Mouse (Mus musculus) liver, embryonic 12.5 days (tissue): ENCODE data around the gene Ddx51. TPM values are rescaled to one million over a fixed set of nuclear protein-coding genes. Genes with fewer than 3 reads are reported as not detected.
A peak's percentile ranks its signal among the peaks of the same experiment; 100 is the strongest.

ENCODE experiments used
- ATAC-seq: fragments of 200-750 bp; cut with Nextera tagmentation; 2 replicates; pipeline ENCODE4 v1.8.0; 2017; ENCODE audit warnings: moderate number of reproducible peaks, mild to moderate bottlenecking, moderate library complexity
- H3K27ac ChIP-seq: fragments of 300-500 bp; sonication (generic); 2 replicates; pipeline ENCODE4 v1.5.1; 2016; ENCODE audit warnings: mild to moderate bottlenecking
- H3K27me3 ChIP-seq: fragments of 300-500 bp; sonication (generic); replicated peaks from 2 replicates; pipeline ENCODE4 v1.6.1; 2016; ENCODE audit warnings: mild to moderate bottlenecking, moderate library complexity
- H3K36me3 ChIP-seq: fragments of 300-500 bp; sonication (generic); 2 replicates; pipeline ENCODE4 v1.6.1; 2016; ENCODE audit warnings: mild to moderate bottlenecking, moderate library complexity
- H3K4me1 ChIP-seq: fragments of 300-500 bp; sonication (generic); 2 replicates; pipeline ENCODE4 v1.6.1; 2016
- H3K4me2 ChIP-seq: fragments of 300-500 bp; sonication (generic); 2 replicates; pipeline ENCODE4 v1.6.1; 2016; ENCODE audit warnings: mild to moderate bottlenecking, moderate library complexity
- H3K4me3 ChIP-seq: fragments of 300-500 bp; sonication (generic); 2 replicates; pipeline ENCODE4 v1.5.1; 2016; ENCODE audit warnings: mild to moderate bottlenecking, moderate library complexity
- H3K9ac ChIP-seq: fragments of 300-500 bp; sonication (generic); 2 replicates; pipeline ENCODE4 v1.6.1; 2016; ENCODE audit warnings: mild to moderate bottlenecking, moderate library complexity
- H3K9me3 ChIP-seq: fragments of 300-500 bp; sonication (generic); replicated peaks from 2 replicates; pipeline ENCODE4 v1.6.1; 2016; ENCODE audit warnings: mild to moderate bottlenecking, moderate library complexity
- WGBS: fragments of 180-500 bp; shearing (Covaris S2); methylation state at CpG from one replicate; pipeline ENCODE4 v1.1.7; 2016; ENCODE audit not compliant: insufficient replicate concordance; 5-methylcytosine and 5-hydroxymethylcytosine counted together
- polyA plus RNA-seq: library from polyadenylated mRNA; unstranded; fragments of >200 nt; fragmentation: Nextera tagmentation; extraction: Ambion mirVana; gene quantifications from 2 replicates; pipeline ENCODE4 v1.2.1, GENCODE M21; 2016

Gene Ddx51
- polyA plus RNA-seq, 1 experiment from 2014 or later, result 36.3 TPM

DNA sequence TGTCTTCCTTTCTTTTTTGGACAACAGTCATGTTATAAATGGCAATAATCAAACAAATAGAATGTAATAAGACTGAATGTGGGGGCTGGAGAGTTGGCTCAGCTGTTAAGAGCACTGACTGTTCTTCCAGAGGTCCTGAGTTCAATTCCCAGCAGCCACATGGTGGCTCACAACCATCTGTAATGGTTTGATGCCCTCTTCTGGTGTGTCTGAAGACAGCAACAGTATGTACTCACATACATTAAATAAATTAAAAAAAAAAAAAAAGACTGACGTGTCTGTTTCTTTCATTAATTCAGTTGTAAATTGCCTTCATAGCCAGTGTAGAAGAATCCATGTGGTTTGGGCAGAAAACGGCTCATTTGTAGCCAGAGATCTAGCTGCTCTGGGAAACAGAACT is 28.9 kb upstream of the Ddx51 start:
- no peak overlapping the region for H3K4me3 ChIP-seq
- no peaks in the 10 kb centered on the region for H3K36me3 ChIP-seq
- 66% methylated on average over 2 of the region's 2 CpGs for WGBS
- no peaks in the 10 kb centered on the region for H3K4me1 ChIP-seq
- no peak overlapping the region for H3K4me2 ChIP-seq
- H3K9me3 ChIP-seq, result no peaks in the 10 kb centered on the region
- H3K27me3 ChIP-seq, result peaks cover 27% of the 10 kb centered on the region
- no peak overlapping the region for H3K27ac ChIP-seq
- no peak for ATAC-seq
- no peak overlapping the region for H3K9ac ChIP-seq

DNA sequence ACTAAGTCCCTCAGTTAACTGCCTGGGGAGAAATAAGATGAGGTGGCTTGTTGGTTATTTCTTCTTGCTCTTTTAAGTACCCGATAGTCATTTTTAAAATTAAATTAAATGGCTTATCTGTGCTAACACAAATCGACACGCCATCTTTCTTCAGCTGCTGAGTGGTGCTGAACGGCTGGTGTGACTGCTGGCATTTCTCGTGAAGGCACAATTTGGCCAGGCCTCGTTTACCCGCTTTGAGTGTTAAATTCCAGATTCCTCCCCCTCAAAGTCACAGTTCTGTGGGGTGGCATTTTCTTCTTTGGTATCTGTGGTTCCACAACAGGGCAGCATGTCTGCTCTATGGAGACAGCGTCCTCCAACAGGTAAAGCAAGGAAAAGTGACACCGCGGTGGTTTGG is 25.9 kb upstream of the Ddx51 start:
- no peaks in the 10 kb centered on the region for H3K9me3 ChIP-seq
- 61% methylated on average over 10 of the region's 10 CpGs for WGBS
- no peak for ATAC-seq

DNA sequence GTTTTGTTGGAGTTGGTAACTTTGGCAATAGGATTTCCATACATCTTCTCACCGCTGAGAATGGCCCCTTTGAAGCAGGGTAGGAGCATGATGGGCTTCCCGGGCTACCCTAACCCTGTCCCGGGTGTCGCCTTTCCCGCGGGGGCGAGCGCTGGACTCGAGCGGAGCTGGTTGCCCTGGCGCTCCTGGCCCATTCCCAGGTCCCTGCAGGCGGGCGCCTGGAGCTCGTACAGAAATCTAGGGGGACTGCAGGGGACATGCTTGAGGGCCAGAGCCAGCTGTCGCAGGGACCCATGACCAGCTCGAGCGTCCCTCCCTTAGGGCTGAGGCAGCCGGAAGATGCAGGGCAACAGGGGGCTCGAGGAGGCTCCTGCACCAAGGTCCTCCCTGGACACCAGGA is 25.1 kb upstream of the Ddx51 start:
- Histone ChIP-seq H3K4me3 (no peak overlapping the region), H3K27ac (no peak overlapping the region), H3K36me3 (no peaks in the 10 kb centered on the region), H3K4me2 (no peak overlapping the region), H3K27me3 (peaks cover 33% of the 10 kb centered on the region), H3K4me1 (no peaks in the 10 kb centered on the region), H3K9ac (no peak overlapping the region), H3K9me3 (no peaks in the 10 kb centered on the region)
- ATAC-seq, result no peak
- 26% methylated on average over 19 of the region's 19 CpGs for WGBS

More for the DNA sequence above, 25.9 kb upstream of the Ddx51 start:
- Histone ChIP-seq H3K27me3 (peaks cover 31% of the 10 kb centered on the region), H3K36me3 (no peaks in the 10 kb centered on the region), H3K4me3 (no peak overlapping the region), H3K4me2 (no peak overlapping the region), H3K4me1 (no peaks in the 10 kb centered on the region), H3K27ac (no peak overlapping the region), H3K9ac (no peak overlapping the region)

DNA sequence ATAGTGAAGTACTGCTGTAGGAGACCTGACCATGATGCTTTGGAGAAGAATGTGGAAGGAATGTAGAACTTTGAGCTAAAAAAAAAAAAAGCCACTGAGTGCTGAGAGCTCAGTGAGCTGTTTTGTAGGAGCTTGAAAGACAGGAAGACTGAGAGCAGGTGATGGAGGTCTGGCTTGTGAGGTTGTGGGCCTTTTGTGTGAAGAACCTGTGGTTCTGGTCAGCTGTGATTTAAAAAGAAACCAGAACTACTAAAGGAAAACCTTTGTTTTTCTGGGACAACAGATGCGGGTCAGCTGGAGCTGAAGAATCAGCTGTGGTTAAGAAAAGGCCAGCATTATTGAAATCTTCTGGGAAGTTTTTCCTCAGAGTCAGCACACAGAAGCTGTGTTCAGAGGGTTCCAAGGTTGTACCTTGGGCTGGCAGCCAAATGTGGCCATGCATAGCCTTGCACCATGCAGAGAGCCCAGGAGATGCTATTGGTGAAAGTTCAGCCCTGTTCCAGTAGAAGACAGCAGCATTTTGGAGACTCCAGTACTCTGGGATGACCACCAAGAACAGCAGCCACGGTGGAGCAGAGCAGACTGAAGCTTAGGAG is 23.6 kb upstream of the Ddx51 start:
- 72% methylated on average over 2 of the region's 2 CpGs for WGBS

DNA sequence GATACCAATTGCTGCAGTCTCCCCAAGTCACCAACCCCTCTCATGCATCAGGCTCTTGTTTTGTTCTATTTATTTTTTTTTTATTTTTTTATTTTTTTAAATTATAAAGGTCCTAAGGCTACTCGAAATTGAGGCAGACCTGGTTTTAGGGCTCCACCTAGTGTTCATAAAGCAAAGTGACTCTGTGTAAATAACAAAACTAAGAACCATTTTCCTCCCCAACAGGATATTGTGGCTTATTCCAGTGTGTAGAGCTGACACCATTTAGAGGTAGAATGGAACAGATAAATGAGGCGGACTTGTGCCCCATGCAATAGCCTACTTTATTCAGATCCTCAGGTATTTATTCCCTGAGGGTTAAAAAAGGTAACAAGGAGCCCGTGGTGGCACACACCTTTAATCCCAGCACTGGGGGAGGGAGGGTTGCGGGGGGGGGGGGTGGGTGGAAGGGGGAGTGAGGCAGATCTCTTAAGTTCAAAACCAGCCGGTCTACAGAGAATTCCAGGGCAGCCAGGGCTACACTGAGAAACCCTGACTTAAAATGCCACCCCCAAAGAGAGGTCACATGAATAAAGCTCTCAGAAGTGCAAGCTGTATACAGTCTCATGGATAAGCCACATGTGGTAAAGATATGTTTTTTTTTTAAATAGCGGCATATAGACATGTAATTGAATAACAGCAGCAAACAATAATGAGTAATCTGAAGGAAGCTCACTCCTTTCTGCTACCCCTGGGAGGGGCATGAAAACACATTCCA is 17.1 kb upstream of the Ddx51 start:
- ATAC-seq, result no peak
- WGBS, result 33% methylated on average over 6 of the region's 6 CpGs
- no peaks in the 10 kb centered on the region for H3K9me3 ChIP-seq
- H3K27me3 ChIP-seq, result peaks cover 20% of the 10 kb centered on the region; the same call in 1 of the 2 replicates
- no peaks in the 10 kb centered on the region for H3K36me3 ChIP-seq
- H3K4me3 ChIP-seq, result no peak overlapping the region
- H3K9ac ChIP-seq, result no peak overlapping the region
- H3K4me2 ChIP-seq, result no peak overlapping the region
- no peak overlapping the region for H3K27ac ChIP-seq
- H3K4me1 ChIP-seq, result peaks cover 5% of the 10 kb centered on the region; the same call in 1 of the 2 replicates

More for the DNA sequence above, 23.6 kb upstream of the Ddx51 start:
- Histone ChIP-seq H3K4me1 (no peaks in the 10 kb centered on the region), H3K36me3 (no peaks in the 10 kb centered on the region), H3K4me2 (no peak overlapping the region), H3K9me3 (no peaks in the 10 kb centered on the region), H3K27me3 (peaks cover 40% of the 10 kb centered on the region), H3K9ac (no peak overlapping the region), H3K4me3 (no peak overlapping the region), H3K27ac (no peak overlapping the region)
- ATAC-seq, result no peak

DNA sequence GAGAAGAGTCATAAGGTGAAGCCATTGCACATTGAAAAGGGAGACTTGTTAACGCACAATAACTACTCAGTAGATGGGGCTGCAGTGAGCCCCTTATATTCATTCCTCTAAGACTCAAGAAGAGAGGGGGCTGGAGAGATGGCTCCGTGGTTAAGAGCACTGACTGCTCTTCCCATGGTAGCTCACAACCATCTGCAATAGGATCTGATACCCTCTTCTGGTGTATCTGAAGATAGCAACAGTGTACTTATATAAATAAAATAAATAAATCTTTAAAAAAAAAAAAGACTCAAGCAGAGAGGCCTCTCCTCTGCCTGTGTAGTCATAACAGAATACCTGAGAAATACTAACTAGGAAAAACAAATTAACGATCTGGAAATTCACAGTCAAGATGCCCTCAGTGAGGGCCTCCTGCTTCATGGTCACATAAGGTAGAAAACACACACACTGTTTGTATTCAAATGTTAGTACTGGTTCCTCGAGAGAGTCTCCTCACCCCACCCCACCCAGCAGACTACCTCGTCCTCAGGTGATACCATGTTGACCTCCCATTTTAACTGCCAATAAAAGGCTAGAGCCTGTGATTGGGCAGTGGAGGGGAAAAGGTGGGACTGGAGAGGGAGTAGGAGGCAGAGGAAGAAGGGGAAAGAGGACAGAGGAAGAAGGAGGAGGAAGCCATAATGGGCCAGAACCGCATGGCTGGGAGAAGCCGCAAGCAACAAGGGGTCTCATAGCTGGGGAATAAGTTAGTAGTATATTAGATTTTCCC is 14.8 kb upstream of the Ddx51 start:
- H3K4me1 ChIP-seq, result peaks cover 5% of the 10 kb centered on the region; the same call in 1 of the 2 replicates
- ATAC-seq, result no peak
- no peaks in the 10 kb centered on the region for H3K36me3 ChIP-seq
- H3K9ac ChIP-seq, result no peak overlapping the region
- no peak overlapping the region for H3K4me3 ChIP-seq
- WGBS, result 70% methylated on average over 7 of the region's 7 CpGs
- H3K4me2 ChIP-seq, result no peak overlapping the region
- H3K9me3 ChIP-seq, result peaks cover 9% of the 10 kb centered on the region
- H3K27me3 ChIP-seq, result peaks cover 16% of the 10 kb centered on the region; the same call in 1 of the 2 replicates
- H3K27ac ChIP-seq, result no peak overlapping the region

DNA sequence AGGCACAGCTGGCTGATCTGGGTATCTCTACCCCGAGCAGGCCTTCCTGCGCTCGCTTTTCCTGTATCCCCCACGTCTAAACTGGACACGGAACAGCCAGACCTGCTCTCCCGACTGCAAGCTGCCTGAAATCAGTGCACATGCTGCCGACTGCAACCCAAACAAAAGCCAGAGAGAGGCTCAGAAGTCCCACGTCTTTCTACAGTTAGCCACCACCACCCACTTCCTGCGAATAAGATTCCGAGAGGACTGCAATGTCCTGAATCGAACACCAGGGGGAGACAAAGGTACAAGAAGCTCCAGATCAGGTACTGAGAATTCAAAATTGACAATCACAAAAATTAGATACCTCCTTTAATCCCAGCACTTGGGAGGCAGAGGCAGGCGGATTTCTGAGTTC is 13.8 kb upstream of the Ddx51 start:
- Histone ChIP-seq H3K27ac (no peak overlapping the region), H3K36me3 (peaks cover 2% of the 10 kb centered on the region; the same call in 1 of the 2 replicates), H3K4me2 (peak overlapping the region; percentile 52), H3K4me1 (peaks cover 5% of the 10 kb centered on the region; the same call in 1 of the 2 replicates), H3K9me3 (peaks cover 9% of the 10 kb centered on the region), H3K27me3 (0 out of 2 replicates have a peak, but pooled peaks cover 11% of the 10 kb centered on the region), H3K9ac (no peak overlapping the region), H3K4me3 (no peak overlapping the region)
- WGBS, result 20% methylated on average over 12 of the region's 12 CpGs
- ATAC-seq, result no peak

DNA sequence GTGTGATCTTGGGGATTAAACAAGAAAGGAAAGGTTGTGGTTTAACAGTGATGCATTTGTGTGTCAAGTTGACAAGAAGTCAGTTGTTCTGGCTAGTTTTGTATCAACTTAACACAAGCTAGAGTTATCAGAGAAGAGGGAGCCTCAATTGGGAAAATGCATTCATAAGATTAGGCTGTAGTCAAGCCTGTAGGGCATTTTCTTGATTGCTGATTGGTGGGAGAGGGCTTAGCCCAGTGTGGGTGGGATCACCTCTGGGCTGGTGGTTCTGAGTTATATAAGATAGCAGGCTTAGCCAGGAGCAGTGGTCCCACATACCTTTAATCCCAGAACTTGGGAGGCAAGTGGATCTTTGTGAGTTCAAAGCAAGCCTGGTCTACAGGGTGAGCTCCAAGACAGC is 6.9 kb upstream of the Ddx51 start:
- Histone ChIP-seq H3K27me3 (no peaks in the 10 kb centered on the region), H3K4me3 (no peak overlapping the region), H3K36me3 (peaks cover 71% of the 10 kb centered on the region), H3K4me2 (peak overlapping the region; percentile 23), H3K9me3 (peaks cover 9% of the 10 kb centered on the region), H3K27ac (peak overlapping the region; percentile 77), H3K4me1 (peaks cover 26% of the 10 kb centered on the region), H3K9ac (0 out of 2 replicates have a peak overlapping the region, but pooled peaks have one; percentile 24)
- ATAC-seq, result peak; percentile 89

DNA sequence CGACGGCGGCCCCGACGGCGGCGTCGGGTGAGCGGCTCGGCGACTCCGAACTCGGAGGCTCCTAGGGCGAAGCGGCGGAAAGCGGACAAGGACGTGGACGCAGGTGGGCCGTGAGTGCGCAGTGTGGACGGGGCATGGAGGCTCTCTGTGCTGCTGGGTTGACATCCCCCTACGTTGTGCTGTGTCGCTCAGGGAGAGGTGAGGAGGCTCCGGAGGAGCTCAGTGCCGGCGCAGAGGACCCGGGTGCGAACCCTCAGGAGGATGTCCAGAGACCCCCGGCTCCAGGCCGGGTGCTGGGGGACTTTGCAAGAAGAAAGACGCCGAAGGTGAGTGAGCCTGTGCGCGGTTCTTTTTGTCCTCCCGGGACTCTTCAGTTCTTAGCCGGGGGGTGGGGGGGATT is 435 bp downstream of the Ddx51 start:
- Histone ChIP-seq H3K4me2 (peak overlapping the region; percentile 93), H3K27me3 (no peaks in the 10 kb centered on the region), H3K4me3 (peak overlapping the region; percentile 85), H3K9ac (peak overlapping the region; percentile 88), H3K4me1 (peaks cover 34% of the 10 kb centered on the region), H3K9me3 (no peaks in the 10 kb centered on the region), H3K27ac (peak overlapping the region; percentile 59; the same call in 1 of the 2 replicates), H3K36me3 (peaks cover 77% of the 10 kb centered on the region)
- ATAC-seq, result peak; percentile 40
- WGBS, result 1% methylated on average over 37 of the region's 37 CpGs

DNA sequence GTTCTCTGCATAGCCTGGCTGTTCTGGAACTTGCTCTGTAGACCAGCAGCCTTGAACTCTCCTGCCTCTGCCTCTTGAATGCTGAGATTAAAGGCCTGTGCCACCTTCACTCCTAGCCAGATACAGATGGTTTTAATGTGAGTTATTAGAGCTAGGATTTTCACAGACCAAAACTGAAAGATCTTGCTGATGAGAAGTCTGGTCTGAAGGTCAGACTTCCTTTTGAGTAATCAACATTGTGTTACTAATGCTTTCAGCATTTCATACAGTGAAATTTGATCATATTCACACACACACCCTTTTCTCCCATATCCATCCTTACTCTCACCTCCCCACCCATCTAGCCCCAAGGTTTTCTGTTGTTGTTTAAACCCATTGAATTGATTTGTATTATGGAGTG is 6.4 kb downstream of the Ddx51 start:
- Histone ChIP-seq H3K27me3 (no peaks in the 10 kb centered on the region), H3K9ac (no peak overlapping the region), H3K4me2 (no peak overlapping the region), H3K9me3 (no peaks in the 10 kb centered on the region), H3K27ac (no peak overlapping the region), H3K4me3 (no peak overlapping the region), H3K36me3 (peaks cover 96% of the 10 kb centered on the region), H3K4me1 (peaks cover 4% of the 10 kb centered on the region)
- ATAC-seq, result no peak

DNA sequence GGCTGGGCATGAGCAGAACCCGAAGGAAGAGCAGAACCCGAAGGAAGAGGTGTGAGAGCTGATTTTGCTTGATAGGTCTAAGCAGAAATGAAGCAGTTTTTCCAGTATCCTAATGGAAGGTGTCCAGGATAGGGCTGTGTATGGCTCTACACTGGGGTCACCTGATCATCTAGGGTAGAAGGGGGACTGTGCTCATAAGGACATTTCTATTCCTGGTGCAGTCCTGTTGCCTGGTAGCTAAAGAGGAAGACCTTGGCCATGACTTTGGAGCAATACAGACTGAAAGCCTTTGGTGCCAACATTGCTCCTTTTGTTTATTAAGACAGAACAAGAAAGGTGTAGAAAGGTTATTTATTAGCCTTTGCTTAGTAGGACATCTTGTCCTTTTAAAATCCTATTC is 10.8 kb downstream of the Ddx51 start:
- no peaks in the 10 kb centered on the region for H3K9me3 ChIP-seq
- no peaks in the 10 kb centered on the region for H3K4me1 ChIP-seq
- H3K4me3 ChIP-seq, result no peak overlapping the region
- WGBS, result 80% methylated on average over 2 of the region's 2 CpGs
- peaks cover 96% of the 10 kb centered on the region for H3K36me3 ChIP-seq
- no peak for ATAC-seq
- H3K27ac ChIP-seq, result no peak overlapping the region
- no peak overlapping the region for H3K9ac ChIP-seq
- H3K4me2 ChIP-seq, result no peak overlapping the region
- H3K27me3 ChIP-seq, result no peaks in the 10 kb centered on the region

DNA sequence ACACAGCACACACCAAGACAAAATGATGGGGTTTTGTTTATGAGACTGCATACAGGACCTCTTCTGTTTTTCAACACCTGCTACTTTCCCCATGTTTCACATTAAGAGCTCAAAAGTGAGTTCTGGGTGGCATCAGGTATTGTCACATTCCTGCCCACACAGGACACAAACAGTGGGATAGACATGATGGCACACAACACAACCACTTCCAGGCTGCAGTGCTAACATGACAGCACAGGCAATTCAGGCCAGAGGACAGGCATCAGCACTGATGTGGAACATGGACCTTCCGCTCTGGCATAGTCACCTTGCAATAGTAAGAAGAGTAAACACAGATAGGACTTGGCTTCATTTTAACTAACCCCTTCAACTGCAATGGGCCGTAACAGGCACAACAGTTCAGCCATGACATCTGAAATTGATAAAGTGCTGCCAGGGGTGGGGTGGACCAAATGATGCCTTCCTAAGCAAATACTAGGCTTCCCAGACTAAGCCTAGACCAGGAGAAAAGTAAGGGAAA is 11.6 kb downstream of the Ddx51 start:
- Histone ChIP-seq H3K4me2 (no peak overlapping the region), H3K9me3 (no peaks in the 10 kb centered on the region), H3K4me3 (no peak overlapping the region), H3K9ac (no peak overlapping the region), H3K27ac (no peak overlapping the region), H3K27me3 (no peaks in the 10 kb centered on the region), H3K4me1 (no peaks in the 10 kb centered on the region), H3K36me3 (peaks cover 96% of the 10 kb centered on the region)
- ATAC-seq, result no peak
- WGBS, result 85% methylated on average over 2 of the region's 2 CpGs
